Mouse (Mus musculus): Measurements from ENCODE around the gene Hpgds.

GRCm38 (mm10) chr6:65079139-65079538 lies 65.6 kb downstream of the Hpgds start:
- TF ChIP-seq CTCF (IDR thresholded peaks at IDR 0.05) (peak; percentile 65), POLR2A (IDR thresholded peaks at IDR 0.05; ENCODE audit: insufficient read depth, low read depth, low read length) (no peak)
